Mouse (Mus musculus) WW6 (cell line): ENCODE results near the gene Lrrk2.
A peak's percentile ranks its signal among the peaks of the same experiment; 100 is the strongest.

Experiments
- DNase-seq: peaks from one replicate; pipeline ENCODE4 v3.0.0-alpha.2; 2013; ENCODE audit warnings: low read depth, low spot score

Lrrk2 gene

DNA sequence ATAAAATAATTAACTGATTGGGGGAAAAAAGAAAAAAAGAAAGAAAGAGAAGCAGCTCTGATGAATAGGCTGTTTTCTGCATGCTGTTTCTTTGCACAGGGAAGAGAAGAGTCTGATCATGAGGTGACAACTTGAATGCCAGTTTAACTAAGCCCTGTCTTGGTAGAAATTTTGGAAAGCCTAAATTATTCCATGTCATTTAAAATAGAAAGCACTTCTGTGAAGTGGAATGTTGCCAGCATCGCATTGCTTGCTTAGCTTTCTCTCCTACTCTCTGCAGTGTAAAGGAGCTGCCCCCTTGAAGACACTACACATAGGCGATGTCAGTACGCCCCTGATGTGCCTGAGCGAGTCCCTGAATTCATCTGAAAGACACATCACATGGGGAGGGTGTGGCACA is 133.5 kb downstream of the Lrrk2 start:
- DNase-seq, result no peak

DNA sequence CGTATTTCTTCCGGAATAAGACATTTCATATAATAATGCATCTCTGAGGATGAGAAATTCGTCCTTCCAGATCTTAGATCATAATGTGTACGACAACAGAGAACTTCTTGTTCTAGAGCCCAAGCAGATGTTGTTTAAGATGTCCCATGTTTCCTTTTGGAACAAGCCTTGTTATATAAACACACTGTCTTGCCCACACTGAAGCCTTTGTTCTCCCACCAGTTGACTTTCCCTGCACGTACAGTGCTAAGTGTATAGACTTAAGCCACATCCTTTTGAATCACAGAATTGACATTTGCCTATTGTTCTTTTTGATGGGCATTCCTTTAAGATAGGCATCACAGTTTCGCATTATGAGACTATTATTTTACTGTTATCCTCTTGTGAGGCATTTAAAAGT is 162.3 kb downstream of the Lrrk2 start:
- no peak for DNase-seq

DNA sequence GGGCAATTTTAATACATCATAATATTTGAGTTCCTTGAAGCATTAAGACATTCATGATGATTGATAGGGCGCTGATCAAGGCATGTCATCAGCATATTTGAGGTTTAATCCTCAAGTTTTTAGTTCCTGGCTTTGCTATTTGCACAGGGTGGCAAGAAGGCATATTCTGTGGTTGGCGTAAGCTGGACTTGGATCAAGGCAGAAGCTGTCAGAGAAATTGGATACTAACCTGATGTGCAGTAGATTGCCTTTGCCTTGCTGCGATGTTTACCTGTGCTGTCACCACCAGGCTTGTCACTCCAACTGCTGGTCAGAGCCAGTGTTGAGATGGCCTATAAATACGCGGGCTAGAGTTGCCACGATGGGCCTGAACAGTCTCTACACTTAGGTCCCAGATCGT is 165.0 kb downstream of the Lrrk2 start, which contains the start of gene Smgc:
Gene Smgc (plus strand): TSS at position 301 of the 400 bp plus-strand sequence.
- no peak for DNase-seq

DNA sequence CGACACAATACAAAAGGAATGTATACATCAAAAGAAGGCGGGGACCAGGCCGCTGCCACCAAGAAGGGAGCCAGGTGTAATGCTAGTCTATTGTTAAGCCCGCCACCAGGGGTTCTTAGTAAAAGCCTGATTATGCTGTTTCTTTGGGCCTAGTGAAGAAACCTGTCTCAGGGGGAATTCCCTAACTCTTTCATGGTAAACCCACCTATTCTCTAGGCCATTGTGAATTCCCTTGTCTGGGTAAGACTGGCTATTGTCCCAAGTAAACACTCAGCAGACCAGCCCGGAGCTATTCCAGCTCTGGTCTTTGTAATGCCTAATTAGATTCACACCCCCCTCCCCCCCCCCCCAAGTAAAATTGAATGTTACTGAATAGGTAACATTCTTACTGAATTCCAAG is 191.2 kb downstream of the Lrrk2 start:
- DNase-seq, result peak; percentile 36
